Mouse (Mus musculus): ENCODE data around the gene Gjc1.

DNA sequence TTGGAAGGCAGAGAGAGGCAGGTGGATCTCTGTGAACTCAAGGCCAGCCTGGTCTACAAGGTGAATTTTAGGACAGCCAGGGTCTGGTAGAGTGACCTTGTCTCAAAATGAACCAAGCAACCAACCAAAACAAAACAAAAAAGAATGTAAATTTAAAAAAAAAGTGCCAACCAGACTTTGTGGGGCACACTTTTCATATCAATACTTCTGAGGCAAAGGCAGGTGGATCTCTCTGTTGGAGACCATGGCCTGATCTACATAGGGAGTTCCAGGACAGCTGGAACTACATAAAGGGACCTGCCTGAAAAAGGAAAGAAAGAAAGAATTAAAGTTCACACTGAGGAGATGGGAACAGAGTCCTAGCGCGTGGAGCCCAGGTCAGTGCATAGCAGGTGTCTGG lies 7.0 kb upstream of the Gjc1 start:
- TF ChIP-seq CTCF (IDR thresholded peaks at IDR 0.05) (no peak), EP300 (IDR thresholded peaks at IDR 0.05) (no peak)
